Mouse (Mus musculus): ENCODE results near the gene Gys1. TPM values are rescaled to one million over a fixed set of nuclear protein-coding genes. Genes with fewer than 3 reads are reported as not detected.

The Gys1 gene
- 22.4 and 23.8 TPM in 2 replicates for polyA plus RNA-seq (2012; rRNA removed)

DNA sequence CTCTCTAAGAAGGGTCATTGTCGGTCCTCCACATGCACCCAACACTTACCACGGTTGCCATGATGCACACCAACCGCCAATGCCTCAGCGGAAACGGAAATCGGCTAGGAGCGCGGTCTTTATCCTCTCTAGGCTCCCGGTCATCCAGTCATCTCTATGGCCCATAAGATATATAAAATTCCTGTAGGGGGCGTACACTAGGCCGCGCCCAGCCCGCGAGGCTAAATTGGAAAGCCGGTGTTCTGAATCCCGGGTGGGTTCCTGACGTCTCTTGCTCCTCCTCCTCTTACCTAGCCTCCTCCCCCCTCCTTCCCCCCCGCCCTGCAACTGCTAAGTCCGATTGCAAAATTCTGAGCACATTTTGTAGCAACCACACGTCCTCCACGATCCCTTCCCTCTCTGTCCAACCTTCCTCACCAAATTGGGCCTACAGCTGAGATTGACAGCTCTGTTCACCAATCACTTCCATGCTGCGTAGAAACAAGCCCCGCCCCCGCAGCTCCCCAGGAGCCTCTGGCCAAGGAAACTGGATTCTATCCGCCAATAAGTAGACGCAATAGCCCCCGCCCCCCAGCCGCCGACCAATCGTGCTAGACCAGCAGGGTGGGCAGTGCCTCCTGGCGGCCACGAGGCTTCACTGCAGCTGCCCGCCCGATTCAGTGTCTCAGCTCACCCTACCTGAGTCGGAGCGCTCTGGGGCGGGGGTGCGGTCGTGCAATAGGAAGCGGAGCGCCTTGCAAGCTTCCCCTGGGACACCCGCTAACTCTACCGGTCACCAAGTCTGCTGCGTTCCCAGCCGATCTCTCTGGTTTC, at the start of gene Gys1:
Gys1 (plus strand) TSS at position 642 of the 813 bp plus-strand sequence.

GRCm38 (mm10) chr7:45395578-45396336, 38.9 kb upstream of the Gys1 start, which contains the start of gene Snrnp70:
TSS of gene Snrnp70 (minus strand) at chr7:45395742.

GRCm38 (mm10) chr7:45405091-45406075, 29.3 kb upstream of the Gys1 start, which contains the start of gene Kcna7:
TSS of gene Kcna7 (plus strand) at chr7:45405653.

GRCm38 (mm10) chr7:45413113-45413863, 21.4 kb upstream of the Gys1 start, which contains the start of gene Ntf5:
TSS of gene Ntf5 (plus strand) at chr7:45413695.

DNA sequence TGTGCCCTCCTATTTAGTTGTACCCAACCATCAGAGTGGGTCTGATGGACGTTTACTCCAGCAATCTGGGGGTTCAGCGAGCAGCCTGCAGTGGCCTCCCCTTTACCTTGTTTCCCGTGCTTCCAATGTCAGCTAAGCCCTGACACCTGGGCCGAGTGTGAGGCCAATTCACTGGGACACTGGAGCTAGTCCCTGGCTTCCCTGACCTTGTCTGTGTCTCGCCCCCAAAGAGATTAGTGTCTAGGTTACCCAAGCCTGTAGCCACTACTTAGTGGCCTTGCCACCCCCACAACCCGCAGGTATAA, 14.1 kb upstream of the Gys1 start, which contains the start of gene Lhb:
Lhb (plus strand) TSS at position 206 of the 305 bp plus-strand sequence.

DNA sequence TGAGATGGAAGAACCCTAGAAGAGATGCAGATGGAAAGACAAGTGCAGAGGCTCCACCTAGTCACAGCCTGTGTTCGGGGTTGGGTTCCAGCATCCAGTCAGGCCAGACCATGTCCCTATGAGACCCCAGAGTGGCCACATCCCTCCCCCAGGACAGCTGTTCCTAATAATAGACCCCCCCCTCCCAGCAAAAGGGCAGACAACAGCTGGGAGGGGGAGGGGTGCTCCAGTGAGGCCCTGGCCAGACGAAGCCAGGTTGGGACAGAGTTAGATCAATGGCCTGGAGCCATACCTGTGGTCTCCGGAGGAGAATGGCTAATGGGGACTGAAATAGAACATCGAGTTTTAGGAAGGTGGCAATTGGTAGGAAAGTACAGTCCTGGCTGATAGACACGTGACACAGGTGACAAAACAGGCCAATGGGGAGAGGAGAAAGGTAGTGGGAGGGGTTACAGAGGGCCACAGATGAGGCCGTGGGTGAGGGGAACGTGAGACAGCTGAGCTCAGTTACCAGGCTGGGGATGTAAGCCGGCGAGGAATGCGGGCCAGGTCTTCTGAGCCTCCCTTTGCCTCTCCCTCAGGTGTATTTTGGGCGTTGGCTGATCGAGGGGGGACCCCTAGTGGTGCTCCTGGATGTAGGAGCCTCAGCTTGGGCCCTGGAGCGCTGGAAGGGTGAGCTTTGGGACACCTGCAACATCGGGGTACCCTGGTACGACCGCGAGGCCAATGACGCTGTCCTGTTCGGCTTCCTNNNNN, 3.1 kb downstream of the Gys1 start, which contains the start of gene Ruvbl2:
Ruvbl2 (minus strand) TSS at position 576 of the 756 bp plus-strand sequence.

GRCm38 (mm10) chr7:45459564-45460140, 25.0 kb downstream of the Gys1 start, which contains the start of gene Ftl1:
TSS of gene Ftl1 (minus strand) at chr7:45459884.

DNA sequence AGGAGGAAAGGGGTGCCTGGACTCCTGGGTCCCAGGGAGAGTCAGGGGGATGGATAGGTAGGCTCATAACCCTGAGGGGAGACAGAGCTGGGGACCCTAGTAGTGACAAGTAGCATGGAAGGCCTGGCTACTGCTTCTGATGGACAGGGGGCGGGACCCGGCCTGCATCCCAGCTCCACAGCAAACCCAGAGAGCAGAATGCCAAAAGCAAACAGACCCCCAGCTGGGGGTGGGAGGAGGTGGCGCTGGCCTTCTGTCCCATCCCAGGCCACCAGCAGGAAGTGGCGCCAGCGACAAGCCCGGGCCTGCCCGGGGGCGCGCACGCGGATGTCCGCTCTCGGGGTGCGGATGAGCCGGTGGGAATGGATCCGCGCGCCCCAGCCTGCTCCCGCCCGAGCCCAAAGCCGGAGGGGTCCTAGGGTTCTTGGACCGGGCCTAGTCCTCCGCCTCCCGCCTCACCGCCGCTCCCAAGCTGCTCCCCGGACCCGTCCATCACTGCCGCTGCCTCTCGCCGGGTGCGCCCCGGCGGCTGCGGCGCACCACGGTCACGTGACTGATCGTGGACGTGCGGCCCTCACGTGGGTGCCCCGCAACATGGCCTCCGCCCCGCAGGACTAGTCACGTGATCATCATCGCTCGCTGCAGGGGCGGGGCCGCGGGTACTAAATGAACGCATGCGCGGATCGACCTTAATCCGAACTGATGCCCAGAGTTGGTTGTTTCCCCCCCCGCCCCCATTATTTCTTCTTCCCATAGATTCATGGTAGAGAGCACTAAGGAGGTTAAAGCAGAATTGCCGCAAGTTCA, 31.8 kb downstream of the Gys1 start, which contains the start of gene Bax:
Bax (minus strand) TSS at position 616 of the 807 bp plus-strand sequence.

GRCm38 (mm10) chr7:45481374-45481927, 46.8 kb downstream of the Gys1 start, which contains the start of gene Tulp2:
TSS of gene Tulp2 (plus strand) at chr7:45481877.

DNA sequence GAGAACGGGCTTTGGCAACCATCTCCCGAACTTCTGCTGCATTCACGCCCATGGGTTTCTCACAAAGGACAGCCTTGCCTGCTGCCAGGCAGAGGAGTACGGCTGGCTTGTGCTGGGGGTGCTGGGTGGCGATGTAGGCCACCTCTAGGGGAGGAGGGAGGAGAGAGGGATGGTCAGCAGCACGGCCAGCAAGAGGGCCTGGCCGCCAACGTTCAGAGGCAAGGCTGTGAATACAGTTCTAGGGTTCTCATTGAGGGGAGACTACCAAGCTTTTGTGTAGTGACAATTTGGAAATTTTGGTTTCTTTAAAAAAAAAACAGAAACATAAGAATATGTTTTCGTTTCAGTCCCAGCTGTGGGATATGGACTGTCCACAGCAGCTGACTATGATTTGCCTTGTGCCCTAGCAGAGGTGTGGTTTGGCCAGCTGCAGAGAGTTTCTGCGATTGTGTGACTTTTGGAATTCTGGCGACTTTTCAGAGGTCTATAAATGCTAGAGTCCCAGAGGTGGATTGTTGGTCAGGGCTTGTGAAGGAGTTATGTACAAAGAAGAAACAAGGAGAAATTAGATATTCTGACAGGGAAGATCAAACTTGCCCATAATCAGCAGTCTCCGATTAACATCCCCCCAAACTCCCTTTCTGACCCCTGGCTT, 52.2 kb downstream of the Gys1 start, which contains the start of gene Gm45808:
Gm45808 (minus strand) TSS at position 51 of the 655 bp plus-strand sequence.

GRCm38 (mm10) chr7:45488293-45489204, 53.9 kb downstream of the Gys1 start, which contains the start of gene Dhdh:
TSS of gene Dhdh (minus strand) at chr7:45488805.

Other genes with a start within 250 kb of the Gys1 start
- gene Ccdc155, start 230.0 kb upstream of the Gys1 start, polyA plus RNA-seq (2012; rRNA removed): 0.10 TPM in 1 of 2 replicates, not detected in the other
- gene Dkkl1, start 222.7 kb upstream of the Gys1 start, polyA plus RNA-seq (2012; rRNA removed): 12.6 and 13.9 TPM in 2 replicates
- gene Tead2, start 219.1 kb upstream of the Gys1 start, polyA plus RNA-seq (2012; rRNA removed): 10.2 and 10.8 TPM in 2 replicates
- gene Cd37, start 195.7 kb upstream of the Gys1 start, polyA plus RNA-seq (2012; rRNA removed): 6.6 and 13.4 TPM in 2 replicates
- gene Slc6a16, start 193.8 kb upstream of the Gys1 start, polyA plus RNA-seq (2012; rRNA removed): 0.04 TPM in 1 of 2 replicates, not detected in the other
- gene Slc6a21, start 157.3 kb upstream of the Gys1 start, polyA plus RNA-seq (2012; rRNA removed): not detected in 2 replicates
- gene Trpm4, start 101.1 kb upstream of the Gys1 start, polyA plus RNA-seq (2012; rRNA removed): 50.9 and 54.1 TPM in 2 replicates
- 0.43 and 1.2 TPM in 2 replicates for gene Hrc, start 99.6 kb upstream of the Gys1 start, polyA plus RNA-seq (2012; rRNA removed)
- gene Ppfia3, start 67.8 kb upstream of the Gys1 start, polyA plus RNA-seq (2012; rRNA removed): 14.7 and 20.9 TPM in 2 replicates
- gene Lin7b, start 64.3 kb upstream of the Gys1 start, polyA plus RNA-seq (2012; rRNA removed): 3.8 and 4.1 TPM in 2 replicates
- 79.4 and 100 TPM in 2 replicates for gene Snrnp70, start 39.1 kb upstream of the Gys1 start, polyA plus RNA-seq (2012; rRNA removed)
- 1.2 and 1.9 TPM in 2 replicates for gene Kcna7, start 29.2 kb upstream of the Gys1 start, polyA plus RNA-seq (2012; rRNA removed)
- gene Ntf5, start 21.1 kb upstream of the Gys1 start, polyA plus RNA-seq (2012; rRNA removed): 0.84 and 0.85 TPM in 2 replicates
- gene Lhb, start 14.0 kb upstream of the Gys1 start, polyA plus RNA-seq (2012; rRNA removed): 0.16 and 0.27 TPM in 2 replicates
- gene Ruvbl2, start 3.3 kb downstream of the Gys1 start, polyA plus RNA-seq (2012; rRNA removed): 27.7 and 27.9 TPM in 2 replicates
- gene Ftl1, start 25.0 kb downstream of the Gys1 start, polyA plus RNA-seq (2012; rRNA removed): 4,280 and 5,118 TPM in 2 replicates
- gene Bax, start 32.1 kb downstream of the Gys1 start, polyA plus RNA-seq (2012; rRNA removed): 72.5 and 92.5 TPM in 2 replicates
- gene Tulp2, start 47.0 kb downstream of the Gys1 start, polyA plus RNA-seq (2012; rRNA removed): 0.09 TPM in 1 of 2 replicates, not detected in the other
- gene Gm45808, start 52.0 kb downstream of the Gys1 start, polyA plus RNA-seq (2012; rRNA removed): not detected in 2 replicates
- gene Dhdh, start 54.0 kb downstream of the Gys1 start, polyA plus RNA-seq (2012; rRNA removed): 0.18 and 0.20 TPM in 2 replicates
- 280 and 281 TPM in 2 replicates for gene Nucb1, start 75.6 kb downstream of the Gys1 start, polyA plus RNA-seq (2012; rRNA removed)
- 19.7 and 42.6 TPM in 2 replicates for gene Ppp1r15a, start 91.4 kb downstream of the Gys1 start, polyA plus RNA-seq (2012; rRNA removed)
- 5.0 and 10.4 TPM in 2 replicates for gene Plekha4, start 91.5 kb downstream of the Gys1 start, polyA plus RNA-seq (2012; rRNA removed)
- 7.6 and 14.6 TPM in 2 replicates for gene Hsd17b14, start 120.0 kb downstream of the Gys1 start, polyA plus RNA-seq (2012; rRNA removed)
- gene Bcat2, start 135.3 kb downstream of the Gys1 start, polyA plus RNA-seq (2012; rRNA removed): 101 and 114 TPM in 2 replicates
- 0.09 TPM in 1 of 2 replicates, not detected in the other for gene Fgf21, start 180.6 kb downstream of the Gys1 start, polyA plus RNA-seq (2012; rRNA removed)
- gene Fut1, start 182.4 kb downstream of the Gys1 start, polyA plus RNA-seq (2012; rRNA removed): 0.60 and 1.6 TPM in 2 replicates
- gene Izumo1, start 187.0 kb downstream of the Gys1 start, polyA plus RNA-seq (2012; rRNA removed): 0.11 and 0.29 TPM in 2 replicates
- 8.6 and 10.0 TPM in 2 replicates for gene Rasip1, start 192.6 kb downstream of the Gys1 start, polyA plus RNA-seq (2012; rRNA removed)
- 2.1 and 3.5 TPM in 2 replicates for gene Mamstr, start 205.1 kb downstream of the Gys1 start, polyA plus RNA-seq (2012; rRNA removed)
- gene Fut2, start 231.6 kb downstream of the Gys1 start, polyA plus RNA-seq (2012; rRNA removed): 40.4 and 57.4 TPM in 2 replicates
- gene Ntn5, start 249.2 kb downstream of the Gys1 start, polyA plus RNA-seq (2012; rRNA removed): 0.94 and 3.5 TPM in 2 replicates

Data from stomach, adult 2 months (tissue).